Mouse (Mus musculus) liver, postnatal 0 days (tissue): ENCODE results near the gene Fkbp6. TPM values are rescaled to one million over a fixed set of nuclear protein-coding genes. Genes with fewer than 3 reads are reported as not detected.

Source experiments
- ATAC-seq: fragments of 200-750 bp; cut with Nextera tagmentation; 2 replicates; pipeline ENCODE4 v1.8.0; 2017; ENCODE audit warnings: mild to moderate bottlenecking, moderate library complexity
- DNase-seq: peaks from one replicate; pipeline ENCODE4 v3.0.0-alpha.2; 2016
- H3K27ac ChIP-seq: fragments of 300-500 bp; sonication (generic); 2 replicates; pipeline ENCODE4 v1.5.1; 2014; ENCODE audit warnings: antibody characterized with exemption, moderate library complexity, mild to moderate bottlenecking, low read depth
- H3K27me3 ChIP-seq: fragments of 300-500 bp; sonication (generic); 2 replicates; pipeline ENCODE4 v1.6.1; 2014; ENCODE audit warnings: low read length, control low read depth, mixed read lengths; ENCODE audit not compliant: insufficient read depth
- H3K36me3 ChIP-seq: fragments of 300-500 bp; sonication (generic); replicated peaks from 2 replicates; pipeline ENCODE4 v1.6.1; 2014; ENCODE audit warnings: mild to moderate bottlenecking, control low read depth, low read length, moderate library complexity, mixed read lengths; ENCODE audit not compliant: insufficient read depth
- H3K4me1 ChIP-seq: fragments of 300-500 bp; sonication (generic); 2 replicates; pipeline ENCODE4 v1.6.1; 2014; ENCODE audit warnings: antibody characterized with exemption, mild to moderate bottlenecking, control low read depth; ENCODE audit not compliant: insufficient read depth
- H3K4me2 ChIP-seq: fragments of 300-500 bp; sonication (generic); 2 replicates; pipeline ENCODE4 v1.6.1; 2014; ENCODE audit warnings: low read depth, mild to moderate bottlenecking, low read length, moderate library complexity, mixed read lengths
- H3K4me3 ChIP-seq: fragments of 300-500 bp; sonication (generic); 2 replicates; pipeline ENCODE4 v1.5.1; 2014; ENCODE audit warnings: low read depth, low read length
- H3K9ac ChIP-seq: fragments of 300-500 bp; sonication (generic); replicated peaks from 2 replicates; pipeline ENCODE4 v1.6.1; 2014; ENCODE audit warnings: mild to moderate bottlenecking, moderate library complexity
- H3K9me3 ChIP-seq: fragments of 300-500 bp; sonication (generic); 2 replicates; pipeline ENCODE4 v1.6.1; 2016; ENCODE audit warnings: mild to moderate bottlenecking, control low read depth, low read length, mixed read lengths
- CTCF ChIP-seq: sonication (generic); IDR thresholded peaks from 2 replicates; pipeline ENCODE4 v1.5.1; 2016; ENCODE audit warnings: antibody characterized with exemption, low read depth
- EP300 ChIP-seq: IDR thresholded peaks from 2 replicates; pipeline ENCODE4 v1.6.1; 2016; ENCODE audit warnings: antibody characterized with exemption, low read depth, mild to moderate bottlenecking
- WGBS: fragments of 180-500 bp; shearing (Covaris S2); extraction: QIAGEN DNeasy Blood & Tissue Kit; methylation state at CpG from one replicate; pipeline ENCODE4 v1.1.7; 2014; ENCODE audit not compliant: insufficient replicate concordance; 5-methylcytosine and 5-hydroxymethylcytosine counted together
- polyA plus RNA-seq: library from polyadenylated mRNA; unstranded; fragments of >200 nt; fragmentation: Nextera tagmentation; extraction: Ambion mirVana; gene quantifications from 2 replicates; pipeline ENCODE4 v1.2.1, GENCODE M21; 2015

Gene Fkbp6
- polyA plus RNA-seq, 1 experiment from 2014 or later = not detected

DNA sequence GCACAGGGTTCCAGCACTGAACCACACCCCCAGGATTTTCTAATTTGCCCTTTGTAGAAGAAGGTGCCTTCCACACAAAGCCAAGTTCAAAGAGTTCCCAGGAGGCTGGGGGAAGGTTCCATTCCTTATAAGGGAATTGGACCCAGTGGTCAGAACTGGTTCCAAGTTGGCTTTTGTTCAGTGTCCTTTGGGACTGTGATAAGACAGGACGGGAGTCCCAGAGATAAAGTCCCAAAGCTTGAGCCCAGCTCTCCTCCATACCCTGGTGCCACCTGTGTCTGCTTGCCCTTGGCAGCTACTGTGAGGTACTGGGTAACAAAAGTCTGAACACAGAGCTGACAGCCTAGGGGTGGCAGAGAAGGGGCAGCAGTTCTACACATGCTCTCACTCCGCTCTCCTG lies 9.9 kb upstream of the Fkbp6 start:
- ATAC-seq = no peak
- no peaks in the 10 kb centered on the region for H3K27me3 ChIP-seq
- H3K36me3 ChIP-seq = no peaks in the 10 kb centered on the region
- no peak overlapping the region for H3K4me2 ChIP-seq
- H3K4me3 ChIP-seq = no peak overlapping the region
- no peak overlapping the region for H3K9ac ChIP-seq
- no peak overlapping the region for H3K27ac ChIP-seq
- TF ChIP-seq EP300 (no peak), CTCF (no peak)
- H3K4me1 ChIP-seq = no peaks in the 10 kb centered on the region
- no peak for DNase-seq
- no peaks in the 10 kb centered on the region for H3K9me3 ChIP-seq
- WGBS = 82% methylated on average over 2 of the region's 2 CpGs

DNA sequence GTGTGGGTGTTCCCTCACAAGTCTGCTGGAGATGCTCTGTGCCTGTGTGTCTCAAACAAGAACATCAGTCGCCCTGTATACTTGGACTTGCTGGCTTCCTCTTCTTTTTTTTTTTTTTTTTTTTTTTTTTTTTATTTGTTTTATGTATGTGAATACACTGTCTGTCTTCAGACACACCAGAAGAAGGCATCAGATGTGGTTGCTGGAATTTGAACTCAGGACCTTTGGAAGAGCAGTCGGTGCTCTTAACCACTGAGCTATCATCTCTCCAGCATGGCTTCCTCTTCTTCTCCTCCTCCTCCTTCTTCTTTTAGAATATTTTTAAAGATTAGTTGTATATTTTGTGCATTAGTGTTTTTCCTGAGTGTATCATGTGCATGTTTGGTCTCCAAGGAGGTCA lies 7.7 kb upstream of the Fkbp6 start:
- H3K9ac ChIP-seq = no peak overlapping the region
- H3K27me3 ChIP-seq = no peaks in the 10 kb centered on the region
- H3K4me2 ChIP-seq = no peak overlapping the region
- ATAC-seq (no peak), DNase-seq (no peak)
- no peaks in the 10 kb centered on the region for H3K9me3 ChIP-seq
- no peak for TF ChIP-seq CTCF
- no peak for TF ChIP-seq EP300
- no peaks in the 10 kb centered on the region for H3K36me3 ChIP-seq
- 83% methylated on average over 2 of the region's 2 CpGs for WGBS
- H3K4me1 ChIP-seq = no peaks in the 10 kb centered on the region
- H3K4me3 ChIP-seq = no peak overlapping the region
- H3K27ac ChIP-seq = no peak overlapping the region

DNA sequence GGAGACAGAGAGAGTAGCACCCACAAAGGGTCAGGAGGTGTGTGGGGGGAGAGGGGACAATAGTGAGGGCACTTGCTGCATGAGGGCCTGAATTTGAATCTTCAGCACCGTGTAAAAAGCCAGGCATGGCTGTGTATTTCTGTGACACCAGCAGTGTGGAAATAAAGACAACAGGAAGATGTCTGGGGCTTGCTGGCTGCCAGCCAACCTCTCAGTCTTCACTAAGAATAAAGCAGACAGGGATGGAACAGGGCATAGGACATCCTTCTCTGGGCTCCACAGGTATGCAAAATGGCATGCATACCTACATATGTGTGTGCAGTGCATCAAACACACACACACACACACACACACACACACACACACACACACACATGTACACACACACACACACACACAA lies 6.2 kb upstream of the Fkbp6 start:
- H3K36me3 ChIP-seq = no peaks in the 10 kb centered on the region

DNA sequence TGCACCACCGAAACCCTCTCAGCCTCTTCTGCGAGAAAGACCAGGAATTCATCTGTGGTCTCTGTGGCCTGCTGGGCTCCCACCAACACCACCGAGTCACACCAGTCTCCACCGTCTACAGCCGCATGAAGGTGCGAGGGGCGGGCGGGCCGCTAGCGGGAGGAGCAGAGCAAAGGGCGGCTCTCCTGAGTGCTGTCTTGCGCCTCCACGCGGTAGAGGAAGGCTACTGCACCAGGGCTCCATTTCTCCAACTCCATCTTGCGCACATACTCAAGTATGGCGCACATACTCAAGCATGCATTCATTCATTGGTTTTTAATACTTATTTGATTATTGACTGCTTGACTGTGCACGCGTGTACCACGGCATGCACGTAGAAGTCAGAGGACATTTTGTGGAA lies 3.7 kb upstream of the Fkbp6 start:
- peak; percentile 50 for DNase-seq
- no peak overlapping the region for H3K27ac ChIP-seq
- no peak overlapping the region for H3K4me2 ChIP-seq
- H3K27me3 ChIP-seq = no peaks in the 10 kb centered on the region
- no peak overlapping the region for H3K9ac ChIP-seq
- H3K9me3 ChIP-seq = no peaks in the 10 kb centered on the region
- H3K36me3 ChIP-seq = no peaks in the 10 kb centered on the region
- no peak for ATAC-seq
- H3K4me3 ChIP-seq = no peak overlapping the region
- 20% methylated on average over 20 of the region's 20 CpGs for WGBS
- peak; percentile 58 for TF ChIP-seq CTCF
- TF ChIP-seq EP300 = no peak
- H3K4me1 ChIP-seq = no peaks in the 10 kb centered on the region

More for the DNA sequence above, 6.2 kb upstream of the Fkbp6 start:
- DNase-seq = no peak
- Histone ChIP-seq H3K27me3 (no peaks in the 10 kb centered on the region), H3K4me3 (no peak overlapping the region), H3K27ac (no peak overlapping the region), H3K9me3 (no peaks in the 10 kb centered on the region), H3K4me1 (no peaks in the 10 kb centered on the region), H3K4me2 (no peak overlapping the region), H3K9ac (no peak overlapping the region)
- no peak for TF ChIP-seq EP300
- TF ChIP-seq CTCF = no peak
- 38% methylated on average over 1 of the region's 1 CpGs for WGBS
- ATAC-seq = no peak

DNA sequence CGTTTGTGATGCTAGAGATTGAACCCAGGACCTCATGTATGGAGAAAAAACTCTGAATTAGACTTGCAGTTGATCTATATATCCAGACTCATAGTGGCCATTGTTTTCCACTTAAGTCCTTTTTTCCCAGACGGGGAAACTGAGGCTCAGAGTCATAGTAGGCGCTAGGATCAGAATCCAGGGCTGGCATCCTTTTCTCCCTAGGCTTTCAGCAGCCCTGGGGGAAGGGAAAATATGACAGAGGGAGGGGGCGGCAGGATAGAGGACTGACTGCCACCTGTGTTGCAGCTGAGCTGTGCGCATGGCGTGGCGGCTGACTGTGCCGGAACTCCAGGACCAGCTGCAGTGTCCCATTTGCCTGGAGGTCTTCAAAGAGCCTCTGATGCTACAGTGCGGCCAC lies 3.2 kb upstream of the Fkbp6 start, which contains the start of gene Trim50:
TSS of gene Trim50 (plus strand) at position 301 of the 400 bp plus-strand sequence.
- Histone ChIP-seq H3K9ac (no peak within 1 kb of the TSS), H3K4me1 (no peaks in the 10 kb centered on the region), H3K9me3 (no peaks in the 10 kb centered on the region), H3K27ac (no peak within 1 kb of the TSS), H3K4me3 (no peak within 1 kb of the TSS), H3K36me3 (no peaks in the 10 kb centered on the region), H3K4me2 (no peak within 1 kb of the TSS), H3K27me3 (no peaks in the 10 kb centered on the region)
- ATAC-seq = no peak
- WGBS = 66% methylated on average over 9 of the region's 9 CpGs
- DNase-seq = no peak
- no peak for TF ChIP-seq CTCF
- TF ChIP-seq EP300 = no peak

DNA sequence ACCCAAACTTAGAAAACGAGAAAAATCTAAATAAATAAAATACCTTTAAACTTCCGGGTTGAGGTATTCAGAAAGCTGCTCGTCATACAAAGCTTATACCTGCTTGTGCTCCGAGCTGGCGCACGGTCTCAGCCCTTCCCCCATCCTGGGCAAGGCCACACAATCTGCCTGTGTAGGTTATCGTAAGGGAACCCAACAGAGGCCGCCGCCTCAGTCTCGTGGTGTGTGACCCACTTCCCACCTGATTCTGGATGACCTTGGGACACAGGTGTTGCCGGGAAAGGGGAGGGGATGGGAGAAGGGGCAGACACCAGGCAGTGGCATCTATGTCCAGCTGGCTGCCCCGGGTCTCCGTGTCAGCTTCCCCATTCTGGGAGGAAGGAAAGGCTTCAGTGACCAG lies 1.8 kb upstream of the Fkbp6 start:
- Histone ChIP-seq H3K4me2 (no peak overlapping the region), H3K36me3 (no peaks in the 10 kb centered on the region), H3K27me3 (no peaks in the 10 kb centered on the region), H3K9ac (no peak overlapping the region), H3K4me3 (no peak overlapping the region), H3K9me3 (no peaks in the 10 kb centered on the region), H3K27ac (no peak overlapping the region), H3K4me1 (no peaks in the 10 kb centered on the region)
- TF ChIP-seq CTCF (no peak), EP300 (no peak)
- 56% methylated on average over 13 of the region's 13 CpGs for WGBS
- no peak for ATAC-seq
- DNase-seq = no peak

DNA sequence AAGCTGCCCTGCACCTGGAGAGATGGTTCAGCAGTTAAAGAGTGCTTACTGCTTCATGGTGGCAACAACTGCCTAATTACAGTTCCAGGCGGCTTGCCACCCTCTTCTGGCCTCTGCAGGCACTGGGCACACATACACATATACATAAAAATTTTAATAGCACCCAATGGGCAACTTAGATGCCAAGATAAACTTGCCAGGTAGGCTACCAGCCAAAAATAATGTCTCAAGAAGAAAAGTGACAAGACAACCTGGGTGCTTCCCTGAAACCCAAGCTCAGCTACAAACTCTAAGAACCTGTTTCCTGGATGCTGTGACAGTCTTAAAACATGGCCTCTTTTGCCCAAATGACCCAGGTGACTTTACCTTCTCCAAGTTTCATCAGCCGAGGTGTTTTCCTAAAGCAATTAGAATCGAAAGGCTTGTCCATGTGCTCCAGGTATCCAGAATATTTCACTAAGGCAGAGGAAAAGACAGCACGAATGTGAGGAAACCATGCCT lies 2.3 kb downstream of the Fkbp6 start:
- TF ChIP-seq CTCF = no peak
- no peak for TF ChIP-seq EP300
- no peak overlapping the region for H3K4me3 ChIP-seq
- H3K9me3 ChIP-seq = no peaks in the 10 kb centered on the region
- 51% methylated on average over 4 of the region's 4 CpGs for WGBS
- no peak overlapping the region for H3K27ac ChIP-seq
- no peaks in the 10 kb centered on the region for H3K4me1 ChIP-seq
- no peaks in the 10 kb centered on the region for H3K27me3 ChIP-seq
- DNase-seq = no peak
- no peak for ATAC-seq
- H3K9ac ChIP-seq = no peak overlapping the region
- no peak overlapping the region for H3K4me2 ChIP-seq
- H3K36me3 ChIP-seq = no peaks in the 10 kb centered on the region
